Mouse (Mus musculus) erythroblast, embryonic 14.5 days (primary cell): ENCODE results near the gene 2010111I01Rik.

Source experiments
- GATA1 ChIP-seq: IDR thresholded peaks from 2 replicates; pipeline ENCODE4 v1.6.1; 2012; ENCODE audit warnings: low read length, inconsistent platforms, mixed read lengths
- TAL1 ChIP-seq: IDR thresholded peaks from 3 replicates; pipeline ENCODE4 v1.6.1; 2012; ENCODE audit warnings: low read length, inconsistent platforms, mixed read lengths

DNA sequence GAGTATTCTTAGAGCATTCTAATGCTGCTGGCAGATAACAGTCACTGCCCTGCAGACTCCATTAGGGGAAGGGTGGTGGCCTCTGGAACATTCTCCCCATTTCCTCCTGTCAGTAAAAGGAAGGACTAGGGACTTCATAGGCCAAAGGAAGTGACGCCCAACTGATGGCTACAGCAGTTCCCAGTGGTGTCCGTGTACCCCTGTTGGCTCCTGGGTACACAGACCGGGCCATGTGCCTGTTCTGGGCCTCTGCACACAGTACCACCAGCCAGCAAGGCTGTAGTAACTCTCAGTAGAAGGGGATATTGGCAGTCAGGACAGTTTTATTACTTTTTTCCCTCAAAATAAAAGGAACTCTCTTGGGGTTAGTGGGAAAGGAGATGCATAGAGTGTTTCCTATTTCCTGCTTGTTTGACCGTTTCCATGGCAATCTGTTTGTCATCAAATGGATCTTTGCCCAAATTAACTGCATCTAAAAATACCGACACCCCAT, 290.9 kb downstream of the 2010111I01Rik start:
- TF ChIP-seq GATA1 (no peak), TAL1 (no peak)
